Mouse (Mus musculus): Measurements from ENCODE around the gene Speer4b.
"Not testable (repeated sequence)": the region's sequence is repeated elsewhere in the genome, so short reads cannot be mapped to it uniquely, and the experiment has no call there.

Gene Speer4b

GRCm38 (mm10) chr5:27501338-27501737 is at the start of gene Speer4b:
TSS of gene Speer4b (minus strand) at chr5:27501438.
- DNase-seq (ENCODE audit: low spot score) = not testable (repeated sequence)

- no peak for DNase-seq (ENCODE audit: low spot score)
These were observed 48.1 kb upstream of the Speer4b start for GRCm38 (mm10) chr5:27549291-27549690.

GRCm38 (mm10) chr5:27544816-27545270 is 43.6 kb upstream of the Speer4b start:
- peak; percentile 48 for DNase-seq (ENCODE audit: low spot score)

GRCm38 (mm10) chr5:27526906-27527305 is 25.7 kb upstream of the Speer4b start:
- peak; percentile 7 for DNase-seq (ENCODE audit: low spot score)

GRCm38 (mm10) chr5:27518716-27519115 is 17.5 kb upstream of the Speer4b start:
- DNase-seq (ENCODE audit: low spot score) = no peak

GRCm38 (mm10) chr5:27490942-27491341 is 10.3 kb downstream of the Speer4b start:
- DNase-seq (ENCODE audit: low spot score) = no peak

GRCm38 (mm10) chr5:27486138-27486537 is 15.1 kb downstream of the Speer4b start:
- peak; percentile 77 for DNase-seq (ENCODE audit: low spot score)

- no peak for DNase-seq (ENCODE audit: low spot score)
These were observed 19.5 kb downstream of the Speer4b start for GRCm38 (mm10) chr5:27481706-27482105.

GRCm38 (mm10) chr5:27474964-27475465 is 26.2 kb downstream of the Speer4b start:
- DNase-seq (ENCODE audit: low spot score) = no peak

GRCm38 (mm10) chr5:27457686-27458085 is 43.6 kb downstream of the Speer4b start:
- DNase-seq (ENCODE audit: low spot score) = no peak

- no peak for DNase-seq (ENCODE audit: low spot score)
These were observed 44.3 kb downstream of the Speer4b start for GRCm38 (mm10) chr5:27456981-27457380.

- no peak for DNase-seq (ENCODE audit: low spot score)
These were observed 46.9 kb downstream of the Speer4b start for GRCm38 (mm10) chr5:27454386-27454785.

GRCm38 (mm10) chr5:27453201-27453845 is 47.9 kb downstream of the Speer4b start:
- DNase-seq (ENCODE audit: low spot score) = no peak
